Mouse (Mus musculus) liver, postnatal 0 days (tissue): Measurements from ENCODE around the gene Camsap2.

ENCODE experiments used
- CTCF ChIP-seq: sonication (generic); IDR thresholded peaks from 2 replicates; pipeline ENCODE4 v1.5.1; 2016; ENCODE audit warnings: antibody characterized with exemption, low read depth
- EP300 ChIP-seq: IDR thresholded peaks from 2 replicates; pipeline ENCODE4 v1.6.1; 2016; ENCODE audit warnings: antibody characterized with exemption, low read depth, mild to moderate bottlenecking

DNA sequence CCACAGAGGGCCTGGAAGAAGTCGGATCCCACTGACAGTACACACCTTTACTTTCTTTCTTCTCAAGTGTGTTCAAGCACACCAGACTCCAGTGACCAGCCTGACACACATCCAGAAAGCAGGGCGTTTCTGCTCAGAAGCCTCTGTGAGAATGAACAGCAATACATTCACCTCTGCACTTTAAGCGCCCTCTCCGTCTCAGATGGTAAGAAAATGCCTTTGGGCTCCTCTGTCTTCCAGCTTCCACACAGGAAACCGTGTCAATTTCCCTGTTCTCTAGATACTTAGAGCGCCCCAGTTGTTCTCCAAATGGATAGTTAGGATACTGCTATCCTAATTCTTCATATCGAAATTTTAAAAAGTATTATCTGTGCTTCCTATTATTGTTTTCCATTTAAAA is 2.2 kb downstream of the Camsap2 start:
- TF ChIP-seq CTCF = no peak
- TF ChIP-seq EP300 = no peak
